Mouse (Mus musculus): ENCODE results near the gene Kif1c. TPM values are rescaled to one million over a fixed set of nuclear protein-coding genes. Genes with fewer than 3 reads are reported as not detected.

Gene Kif1c
- 27.1 to 33.9 TPM (median 29.3 TPM) in 4 replicates for total RNA-seq (2023)

DNA sequence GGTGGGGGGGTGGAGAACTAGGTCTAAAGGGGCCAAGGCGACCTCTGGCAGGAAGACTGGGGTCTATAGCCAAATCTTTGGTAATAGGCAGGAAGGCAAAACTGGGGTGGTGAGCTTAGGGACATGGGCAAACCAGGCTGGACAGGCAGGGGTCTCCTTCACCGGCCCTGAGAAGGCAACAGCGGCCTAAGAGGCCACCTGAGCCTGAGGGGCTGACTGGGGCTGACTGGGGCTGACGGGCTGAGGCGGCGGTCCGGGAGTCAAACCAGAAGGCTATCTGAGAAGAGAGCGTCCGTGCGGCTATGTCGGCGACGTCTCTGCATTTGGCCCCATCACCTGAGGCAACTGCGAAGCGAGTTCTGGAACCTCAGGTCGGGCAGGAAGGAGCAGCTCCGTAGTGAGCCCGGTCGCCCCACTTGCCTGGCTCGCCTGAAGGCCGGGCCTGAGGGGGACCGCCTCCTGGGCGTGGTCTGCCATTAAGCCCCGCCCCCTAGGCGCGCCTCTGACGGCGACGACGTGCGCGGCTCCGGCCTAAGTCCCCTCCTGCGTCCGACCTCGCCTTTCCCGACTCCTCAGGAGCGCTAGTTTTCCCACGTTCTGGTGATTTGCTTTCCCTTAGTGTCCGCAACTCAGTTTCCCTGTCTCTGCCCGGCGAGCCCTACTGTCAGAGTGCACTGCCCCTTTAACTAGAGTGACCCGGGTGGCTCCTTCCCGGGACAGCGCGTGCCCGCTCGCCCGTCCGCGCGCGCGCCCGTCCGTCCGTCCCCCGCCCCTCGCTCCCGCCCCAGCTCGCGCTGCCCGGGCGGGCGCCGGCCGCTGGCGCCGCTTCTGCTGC, at the start of gene Kif1c, which contains the start of gene Inca1:
Gene Kif1c, plus strand, starts transcription at position 827 of the 835 bp plus-strand sequence.
Gene Inca1, minus strand, starts transcription at position 434 of the 835 bp plus-strand sequence.

DNA sequence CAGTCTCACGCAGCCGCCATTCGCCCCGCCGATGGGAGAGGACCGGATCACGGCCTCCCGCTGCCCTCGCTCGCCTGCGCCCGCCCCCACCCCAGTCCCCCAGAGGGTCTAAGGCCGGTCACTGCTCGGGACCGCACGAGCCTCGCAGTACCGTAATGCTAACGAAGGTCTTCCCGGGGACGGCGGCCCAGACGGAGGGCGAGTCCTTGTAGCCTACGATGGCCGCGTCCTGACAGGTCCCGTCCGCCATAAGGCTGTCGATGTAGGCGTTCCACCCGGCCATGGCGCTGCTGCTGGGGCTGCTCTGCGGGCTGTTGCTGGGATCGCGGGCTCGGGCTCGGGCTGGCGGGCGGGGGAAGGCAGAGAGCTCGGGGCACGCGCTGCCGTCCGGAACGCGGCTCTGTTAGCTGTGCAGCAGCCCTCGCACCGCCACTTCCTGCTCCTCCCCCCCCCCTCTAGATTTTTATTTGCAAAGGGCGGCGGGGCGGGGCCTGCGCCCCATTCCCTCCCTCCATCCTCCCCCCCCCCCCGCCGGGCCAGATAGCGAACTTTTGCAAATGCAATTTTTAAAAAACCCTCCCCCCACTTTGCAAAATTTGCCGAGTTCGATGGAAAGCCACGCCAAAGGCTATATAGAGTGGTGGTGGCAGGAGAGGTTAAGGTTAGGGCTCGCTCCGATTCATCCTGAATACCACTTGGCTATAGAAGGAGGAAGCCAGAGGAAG, 46.0 kb upstream of the Kif1c start, which contains the start of gene Pfn1:
Gene Pfn1, minus strand, starts transcription at position 447 of the 725 bp plus-strand sequence.

DNA sequence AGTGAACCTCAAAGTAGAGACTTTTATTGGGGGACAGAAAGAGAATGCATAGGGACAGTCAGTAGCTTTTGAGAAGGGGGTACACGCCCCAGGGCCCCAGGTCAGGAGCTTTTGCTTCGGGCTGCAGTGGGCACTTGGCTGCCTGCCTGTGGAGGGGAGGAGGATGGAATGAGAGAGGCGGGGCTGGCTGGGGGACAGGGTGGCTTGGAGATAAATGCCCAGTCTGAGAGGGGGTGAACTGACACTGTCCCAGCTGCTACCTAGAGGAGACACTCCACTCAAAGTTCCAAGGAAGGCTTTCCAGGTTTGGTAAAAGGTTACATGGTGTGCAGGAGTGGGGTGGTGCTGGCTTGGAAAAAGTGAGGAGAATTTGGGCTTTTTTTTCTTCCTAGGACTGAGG, 43.4 kb upstream of the Kif1c start, which contains the start of gene Eno3:
Gene Eno3, plus strand, starts transcription at position 239 of the 400 bp plus-strand sequence.

DNA sequence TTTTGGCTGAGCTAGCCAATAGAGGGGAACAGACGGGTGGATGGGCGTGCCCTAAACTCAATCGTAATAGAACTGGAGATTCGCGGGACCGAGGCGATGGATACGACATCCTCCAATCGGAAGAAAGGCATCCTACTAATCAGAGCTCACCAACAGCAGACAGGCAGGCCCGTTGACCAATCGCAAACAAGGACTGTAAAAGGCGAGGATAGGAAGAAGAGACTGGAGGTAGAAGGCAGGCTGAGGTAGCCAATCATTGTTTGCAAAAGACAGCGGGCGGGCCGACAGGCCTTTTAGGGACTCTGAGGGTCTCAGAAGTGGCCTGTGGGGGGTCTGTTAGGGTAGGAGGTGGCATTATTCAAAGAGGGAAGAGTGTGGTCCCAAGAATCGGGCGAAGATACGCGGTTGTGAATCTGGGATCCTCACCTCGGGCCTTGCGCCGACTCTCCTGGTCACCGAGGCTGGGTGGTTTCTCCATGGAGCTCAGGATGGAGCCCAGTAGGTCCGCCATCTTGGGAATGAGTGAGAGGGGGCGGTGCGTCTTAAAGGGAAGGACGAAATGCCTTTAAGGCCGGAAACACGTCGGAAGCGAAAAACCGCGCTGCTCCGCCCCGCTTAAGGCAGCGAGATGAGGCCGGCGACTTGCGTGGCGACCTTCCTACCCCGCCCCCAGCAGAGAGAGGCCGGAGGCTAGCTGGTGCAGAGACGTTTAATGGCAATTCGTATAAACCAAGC, 31.4 kb upstream of the Kif1c start, which contains the start of gene Spag7:
Gene Spag7, minus strand, starts transcription at position 646 of the 735 bp plus-strand sequence.

DNA sequence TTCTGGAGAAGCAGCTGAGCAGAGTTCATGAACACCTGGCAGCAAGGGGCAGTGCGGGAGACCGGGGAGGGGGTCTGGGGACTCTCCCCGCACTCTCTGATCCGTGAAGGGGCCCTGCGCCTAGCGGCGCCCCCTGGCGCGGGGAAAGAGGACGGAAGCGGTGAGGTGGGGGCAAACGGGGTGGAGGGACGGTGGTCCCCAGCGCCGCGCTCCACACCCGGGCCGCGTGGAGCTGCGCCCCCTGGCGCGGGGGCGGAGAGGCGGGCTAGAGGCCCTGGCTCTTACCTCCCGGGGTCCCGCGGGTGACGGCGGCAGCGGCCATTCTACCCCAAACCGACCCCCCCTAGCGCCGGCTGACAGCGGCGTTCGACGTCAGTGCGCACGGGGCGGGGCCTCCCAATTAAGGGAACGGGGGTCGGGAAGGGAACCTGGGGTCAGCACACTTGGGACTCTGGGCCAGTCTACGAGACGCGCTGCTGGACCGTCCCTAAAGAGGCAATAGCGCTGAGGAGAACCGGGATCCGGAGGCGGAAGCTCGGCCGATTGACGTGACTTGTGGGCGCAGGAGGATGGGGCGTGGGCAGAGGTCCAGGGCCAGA, 12.6 kb upstream of the Kif1c start, which contains the start of gene Camta2:
Gene Camta2, minus strand, starts transcription at position 505 of the 599 bp plus-strand sequence.

DNA sequence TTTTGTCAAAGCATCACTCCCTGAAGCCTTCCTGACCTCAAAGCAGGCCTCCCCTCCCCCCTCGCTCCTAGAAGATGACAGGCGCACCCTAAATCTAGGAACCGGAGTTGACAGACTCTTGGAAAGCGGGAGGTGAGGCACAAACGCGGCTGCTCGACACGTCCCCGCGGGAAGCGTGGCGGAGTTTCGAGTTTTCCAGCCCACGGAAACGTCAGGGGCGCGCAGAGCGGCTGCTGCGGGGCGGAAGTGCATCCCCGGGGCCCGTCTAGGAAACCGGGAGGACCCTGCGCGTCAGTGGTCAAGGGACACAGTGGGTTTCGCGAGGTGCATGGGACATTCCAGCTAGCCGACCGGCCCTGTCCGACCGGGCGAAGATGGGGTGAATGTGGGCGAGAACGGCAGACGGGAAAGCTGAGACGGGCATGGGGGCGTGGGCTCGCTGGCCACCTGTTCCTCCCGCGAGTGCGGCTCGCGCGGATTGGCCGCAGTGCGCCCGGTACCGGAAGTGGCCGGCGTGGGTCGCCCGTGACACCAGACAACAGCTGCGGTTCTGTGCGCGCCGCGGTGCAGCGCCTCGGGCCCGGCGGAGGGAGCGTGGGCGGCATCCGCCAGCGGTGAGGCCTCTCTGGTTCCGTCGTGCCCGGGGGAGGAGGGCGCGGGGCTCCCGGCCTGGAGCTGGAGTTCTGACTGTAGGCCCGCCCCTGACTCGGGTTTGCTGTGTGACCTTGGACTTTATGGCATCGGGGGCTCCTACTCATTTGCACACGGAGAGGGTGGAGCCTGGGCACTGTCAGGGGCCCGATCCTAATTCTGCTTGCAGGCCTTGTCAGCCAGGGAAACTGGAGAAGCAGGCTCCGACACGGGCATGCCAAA, 63.8 kb downstream of the Kif1c start, which contains the start of gene Zfp3:
Gene Zfp3, plus strand, starts transcription at position 274 of the 873 bp plus-strand sequence.

Other genes with a start within 250 kb of the Kif1c start
- gene Med11, start 248.6 kb upstream of the Kif1c start, total RNA-seq (2023), result 41.2 to 54.4 TPM (median 43.1 TPM) in 4 replicates
- gene Zmynd15, start 241.1 kb upstream of the Kif1c start, total RNA-seq (2023), result 0.41 to 3.1 TPM (median 0.87 TPM) in 4 replicates
- 8.6 to 11.2 TPM (median 9.8 TPM) in 4 replicates for gene Cxcl16, start 240.6 kb upstream of the Kif1c start, total RNA-seq (2023)
- gene Tm4sf5, start 195.3 kb upstream of the Kif1c start, total RNA-seq (2023), result not detected in 4 replicates
- gene Vmo1, start 185.9 kb upstream of the Kif1c start, total RNA-seq (2023), result not detected in 4 replicates
- gene Gltpd2, start 181.4 kb upstream of the Kif1c start, total RNA-seq (2023), result not detected in 4 replicates
- gene Psmb6, start 175.2 kb upstream of the Kif1c start, total RNA-seq (2023), result 123 to 130 TPM (median 128 TPM) in 4 replicates
- not detected in 4 replicates for gene Gm40193, start 167.6 kb upstream of the Kif1c start, total RNA-seq (2023)
- 3.6 to 6.9 TPM (median 4.8 TPM) in 4 replicates for gene Pld2, start 160.5 kb upstream of the Kif1c start, total RNA-seq (2023)
- gene Mink1, start 137.7 kb upstream of the Kif1c start, total RNA-seq (2023), result 83.2 to 99.3 TPM (median 92.6 TPM) in 4 replicates
- not detected in 4 replicates for gene 4930544D05Rik, start 84.7 kb upstream of the Kif1c start, total RNA-seq (2023)
- 2.2 TPM in 1 of 4 replicates, not detected in the others for gene Chrne, start 81.3 kb upstream of the Kif1c start, total RNA-seq (2023)
- gene Gp1ba, start 61.4 kb upstream of the Kif1c start, total RNA-seq (2023), result not detected in 4 replicates
- 191 to 209 TPM (median 198 TPM) in 4 replicates for gene Rnf167, start 53.3 kb upstream of the Kif1c start, total RNA-seq (2023)
- 63.0 to 77.8 TPM (median 66.3 TPM) in 4 replicates for gene Slc25a11, start 53.1 kb upstream of the Kif1c start, total RNA-seq (2023)
- 1,311 to 1,415 TPM (median 1,337 TPM) in 4 replicates for gene Pfn1, start 45.9 kb upstream of the Kif1c start, total RNA-seq (2023)
- gene Eno3, start 43.3 kb upstream of the Kif1c start, total RNA-seq (2023), result 27.9 to 35.0 TPM (median 31.9 TPM) in 4 replicates
- gene Spag7, start 31.1 kb upstream of the Kif1c start, total RNA-seq (2023), result 34.1 to 44.3 TPM (median 40.2 TPM) in 4 replicates
- gene Camta2, start 12.4 kb upstream of the Kif1c start, total RNA-seq (2023), result 60.2 to 85.3 TPM (median 65.6 TPM) in 4 replicates
- 1.4 to 2.5 TPM (median 2.2 TPM) in 4 replicates for gene Inca1, start 393 bp upstream of the Kif1c start, total RNA-seq (2023)
- gene Zfp3, start 63.7 kb downstream of the Kif1c start, total RNA-seq (2023), result 1.9 to 2.7 TPM (median 2.2 TPM) in 4 replicates
- gene Scimp, start 112.0 kb downstream of the Kif1c start, total RNA-seq (2023), result 22.2 to 27.1 TPM (median 23.6 TPM) in 4 replicates
- 55.4 to 60.1 TPM (median 57.9 TPM) in 4 replicates for gene Rabep1, start 144.2 kb downstream of the Kif1c start, total RNA-seq (2023)